Mouse (Mus musculus) CH12.LX (cell line): ENCODE results near the gene Ramp1. TPM values are rescaled to one million over a fixed set of nuclear protein-coding genes. Genes with fewer than 3 reads are reported as not detected.

Experiments used
- DNase-seq: peaks from one replicate; pipeline ENCODE4 v3.0.0-alpha.2; 2013; ENCODE audit errors: extremely low read depth
- H3K27ac ChIP-seq: 2 replicates; pipeline ENCODE4 v1.5.1; 2012; ENCODE audit warnings: low read depth, mild to moderate bottlenecking, control low read depth, moderate library complexity; ENCODE audit not compliant: insufficient read depth
- H3K27me3 ChIP-seq: replicated peaks from 2 replicates; pipeline ENCODE3; 2012; ENCODE audit warnings: inconsistent platforms
- H3K36me3 ChIP-seq, 2 experiments: replicated peaks in 1 of 2; 2 replicates each; pipeline versions ENCODE3 to v1.6.1; 2012; ENCODE audit warnings: inconsistent platforms in 1 of 2, low read length in 1 of 2, mild to moderate bottlenecking in 1 of 2, mixed read lengths in 1 of 2, moderate library complexity in 1 of 2; ENCODE audit not compliant: control insufficient read depth in 1 of 2, insufficient read depth in 1 of 2
- H3K4me1 ChIP-seq, 2 experiments: 2 replicates each; pipeline ENCODE4 v1.6.1; 2012; ENCODE audit warnings: inconsistent platforms in 1 of 2, moderate library complexity in 1 of 2; ENCODE audit not compliant: insufficient read depth in 2 of 2, control insufficient read depth in 1 of 2
- H3K4me2 ChIP-seq: 2 replicates; pipeline ENCODE4 v1.6.1; 2012; ENCODE audit warnings: low read depth, mild to moderate bottlenecking, control low read depth; ENCODE audit not compliant: poor library complexity, insufficient read depth, severe bottlenecking
- H3K4me3 ChIP-seq, 3 experiments: fragments of 150-350 bp in 1 of 3; sonication (generic) in 1 of 3; replicated peaks in 1 of 3; 2 replicates each; pipeline versions ENCODE3 to v1.5.1; 2011 to 2012; ENCODE audit warnings: low read depth in 2 of 3, low read length in 2 of 3, mild to moderate bottlenecking in 2 of 3, moderate library complexity in 2 of 3, control low read depth in 1 of 3, improper control_type of control experiment in 1 of 3, inconsistent platforms in 1 of 3, mixed read lengths in 1 of 3; ENCODE audit not compliant: poor library complexity in 1 of 3
- H3K79me2 ChIP-seq: replicated peaks from 2 replicates; pipeline ENCODE4 v1.6.1; 2012; ENCODE audit warnings: mild to moderate bottlenecking, moderate library complexity; ENCODE audit not compliant: control insufficient read depth, poor library complexity, insufficient read depth, severe bottlenecking; ENCODE audit errors: extremely low read depth
- H3K9ac ChIP-seq: 2 replicates; pipeline ENCODE4 v1.6.1; 2012; ENCODE audit warnings: low read depth, mild to moderate bottlenecking, control low read depth, moderate library complexity; ENCODE audit not compliant: insufficient read depth
- H3K9me3 ChIP-seq: replicated peaks from 2 replicates; pipeline ENCODE3; 2012; ENCODE audit warnings: low read length, inconsistent platforms, mixed read lengths
- CHD2 ChIP-seq: IDR thresholded peaks from 2 replicates; pipeline ENCODE4 v1.6.1; 2011; ENCODE audit warnings: low read length, improper control_type of control experiment
- EP300 ChIP-seq: IDR thresholded peaks from 2 replicates; pipeline ENCODE4 v1.6.1; 2011; ENCODE audit warnings: low read length, improper control_type of control experiment
- ETS1 ChIP-seq: conservative IDR thresholded peaks from 2 replicates; pipeline ENCODE4 v1.6.1; 2012; ENCODE audit warnings: low read depth, mild to moderate bottlenecking, inconsistent platforms, low read length, improper control_type of control experiment, moderate library complexity
- GABPA ChIP-seq: IDR thresholded peaks from 2 replicates; pipeline ENCODE4 v1.6.1; 2012; ENCODE audit warnings: low read depth, low read length, improper control_type of control experiment, inconsistent platforms; ENCODE audit not compliant: insufficient replicate concordance
- IRF4 ChIP-seq: IDR thresholded peaks from 2 replicates; pipeline ENCODE4 v1.6.1; 2014; ENCODE audit warnings: low read depth, mild to moderate bottlenecking, inconsistent platforms, low read length, improper control_type of control experiment
- MAFK ChIP-seq: IDR thresholded peaks from 2 replicates; pipeline ENCODE4 v1.6.1; 2011; ENCODE audit warnings: low read length, improper control_type of control experiment; ENCODE audit not compliant: insufficient replicate concordance
- MAX ChIP-seq: IDR thresholded peaks from 2 replicates; pipeline ENCODE4 v1.6.1; 2011; ENCODE audit warnings: low read length, improper control_type of control experiment
- MEF2A ChIP-seq: IDR thresholded peaks from 2 replicates; pipeline ENCODE4 v1.6.1; 2014; ENCODE audit warnings: low read depth, mild to moderate bottlenecking, inconsistent platforms, low read length, improper control_type of control experiment, borderline replicate concordance
- MXI1 ChIP-seq: IDR thresholded peaks from 2 replicates; pipeline ENCODE4 v1.6.1; 2011; ENCODE audit warnings: mild to moderate bottlenecking, low read depth, low read length, improper control_type of control experiment
- NELFE ChIP-seq: IDR thresholded peaks from 2 replicates; pipeline ENCODE4 v1.6.1; 2011; ENCODE audit warnings: low read depth, low read length, improper control_type of control experiment
- PAX5 ChIP-seq: IDR thresholded peaks from 2 replicates; pipeline ENCODE4 v1.6.1; 2012; ENCODE audit warnings: low read length, inconsistent platforms, mixed read lengths
- POLR2AphosphoS2 ChIP-seq: IDR thresholded peaks from 2 replicates; pipeline ENCODE4 v1.6.1; 2011; ENCODE audit warnings: low read depth, low read length, improper control_type of control experiment
- RAD21 ChIP-seq: IDR thresholded peaks from 2 replicates; pipeline ENCODE4 v1.6.1; 2011; ENCODE audit warnings: low read depth, mild to moderate bottlenecking, low read length, improper control_type of control experiment, moderate library complexity
- TBP ChIP-seq: conservative IDR thresholded peaks from 2 replicates; pipeline ENCODE4 v1.6.1; 2011; ENCODE audit warnings: low read depth, low read length, improper control_type of control experiment
- USF1 ChIP-seq: IDR thresholded peaks from 2 replicates; pipeline ENCODE4 v1.6.1; 2014; ENCODE audit warnings: low read depth, mild to moderate bottlenecking, inconsistent platforms, low read length, improper control_type of control experiment
- USF2 ChIP-seq: conservative IDR thresholded peaks from 2 replicates; pipeline ENCODE4 v1.6.1; 2011; ENCODE audit warnings: low read depth, low read length, improper control_type of control experiment
- ZKSCAN1 ChIP-seq: IDR thresholded peaks from 2 replicates; pipeline ENCODE4 v1.6.1; 2012; ENCODE audit warnings: low read depth, inconsistent platforms, low read length, improper control_type of control experiment, borderline replicate concordance
- ZMIZ1 ChIP-seq: IDR thresholded peaks from 2 replicates; pipeline ENCODE4 v1.6.1; 2012; ENCODE audit warnings: low read depth, mild to moderate bottlenecking, inconsistent platforms, low read length, improper control_type of control experiment
- ZNF384 ChIP-seq: IDR thresholded peaks from 2 replicates; pipeline ENCODE4 v1.6.1; 2012; ENCODE audit warnings: low read depth, low read length, improper control_type of control experiment, inconsistent platforms
- dilution Hi-C: fragments of 300-500 bp; cut with MboI; formaldehyde crosslinking; loops from 2 replicates; pipeline ENCODE4 v1.14.3; 2020; ENCODE audit warnings: low sequenced_read_pairs; ENCODE audit not compliant: extremely low pct_unique_long_range_greater_than_20kb, extremely low pct_ligation_motif_present
- in situ Hi-C: fragments of 300-500 bp; cut with MboI; formaldehyde crosslinking; loops from 3 replicates; pipeline ENCODE4 v1.14.3; 2019; ENCODE audit warnings: low sequenced_read_pairs, low pct_ligation_motif_present, low pct_unique_long_range_greater_than_20kb, mixed read lengths
- polyA plus RNA-seq: library from polyadenylated mRNA; unstranded; fragments of >175 nt; gene quantifications from 2 replicates; pipeline ENCODE4 v1.2.1, GENCODE M21; 2012; ENCODE audit warnings: low read depth; ENCODE audit not compliant: insufficient read length
- total RNA-seq, 2 experiments: library from RNA; depleted of rRNA; stranded (reverse); fragments of 300-350 nt in 1 of 2; fragments of >200 nt in 1 of 2; gene quantifications; 2 replicates each; pipeline ENCODE4 v1.2.3; 2012 to 2014

The Ramp1 gene
- total and polyA plus RNA-seq, 3 experiments = not detected

DNA sequence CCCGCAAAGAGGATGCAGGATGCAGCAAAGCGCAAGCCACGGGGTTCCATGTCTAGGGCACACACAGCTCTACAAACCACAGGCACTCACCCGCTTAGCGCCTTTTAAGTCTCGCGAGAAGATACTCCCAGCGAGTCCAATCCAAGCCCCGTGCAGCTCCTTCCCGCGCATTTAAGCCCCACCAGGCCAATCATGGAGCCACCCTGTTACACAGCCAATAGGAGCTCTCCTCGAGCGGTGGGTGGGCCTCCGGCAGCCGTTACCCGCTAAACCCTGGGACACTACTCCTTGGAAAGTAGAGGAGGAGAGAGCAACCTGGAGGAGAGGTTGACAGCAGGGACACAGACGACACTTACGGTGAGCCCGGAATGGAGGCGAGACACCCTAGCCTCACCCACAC, 34.8 kb upstream of the Ramp1 start, which contains the start of gene Rbm44:
Gene Rbm44 (plus strand): TSS at position 277 of the 400 bp plus-strand sequence.
- no peak within 1 kb of the TSS for H3K4me2 ChIP-seq
- H3K27me3 ChIP-seq = no peaks in the 10 kb centered on the region
- DNase-seq = no peak
- in situ Hi-C loops (no loop called here), dilution Hi-C loops (no loop called here)
- no peaks in the 10 kb centered on the region for H3K36me3 ChIP-seq
- H3K27ac ChIP-seq = no peak within 1 kb of the TSS
- H3K9ac ChIP-seq = no peak within 1 kb of the TSS
- no peaks in the 10 kb centered on the region for H3K4me1 ChIP-seq
- H3K9me3 ChIP-seq = no peaks in the 10 kb centered on the region
- H3K4me3 ChIP-seq = no peak within 1 kb of the TSS
- TF ChIP-seq PAX5 = no peak
- TF ChIP-seq TBP = no peak
- TF ChIP-seq ZNF384 = no peak
- TF ChIP-seq ETS1 = no peak
- TF ChIP-seq MXI1 = no peak
- no peak for TF ChIP-seq USF2
- TF ChIP-seq POLR2AphosphoS2 = no peak
- no peak for TF ChIP-seq RAD21
- TF ChIP-seq MEF2A = no peak
- no peak for TF ChIP-seq ZMIZ1
- no peak for TF ChIP-seq ZKSCAN1
- no peak for TF ChIP-seq GABPA
- TF ChIP-seq MAX = no peak
- no peak for TF ChIP-seq MAFK
- TF ChIP-seq USF1 = no peak
- TF ChIP-seq IRF4 = no peak
- no peak for TF ChIP-seq CHD2
- no peak for TF ChIP-seq EP300
- no peak for TF ChIP-seq NELFE
- no peaks in the 10 kb centered on the region for H3K79me2 ChIP-seq

- H3K36me3 ChIP-seq = no peaks in the 10 kb centered on the region
- TF ChIP-seq USF1 = no peak
- H3K9me3 ChIP-seq = no peaks in the 10 kb centered on the region
- no peak overlapping the region for H3K4me3 ChIP-seq
- H3K9ac ChIP-seq = no peak overlapping the region
- H3K27ac ChIP-seq = no peak overlapping the region
- H3K79me2 ChIP-seq = no peaks in the 10 kb centered on the region
- no peak for DNase-seq
- dilution Hi-C loops (no loop called here), in situ Hi-C loops (no loop called here)
- H3K27me3 ChIP-seq = no peaks in the 10 kb centered on the region
- peaks cover 2 to 6% of the 10 kb centered on the region in 2 experiments; a peak in 2 of 4 replicates for H3K4me1 ChIP-seq
- no peak overlapping the region for H3K4me2 ChIP-seq
These were observed 28.1 kb upstream of the Ramp1 start for GRCm38 (mm10) chr1:91151509-91151908.
